Mouse (Mus musculus) T-cell, adult 2 months (primary cell): ENCODE results near the gene Nfkb2.

ENCODE experiments used
- DNase-seq: peaks from one replicate; pipeline ENCODE4 v3.0.0; 2022; ENCODE audit warnings: low spot score

Nfkb2 gene

DNA sequence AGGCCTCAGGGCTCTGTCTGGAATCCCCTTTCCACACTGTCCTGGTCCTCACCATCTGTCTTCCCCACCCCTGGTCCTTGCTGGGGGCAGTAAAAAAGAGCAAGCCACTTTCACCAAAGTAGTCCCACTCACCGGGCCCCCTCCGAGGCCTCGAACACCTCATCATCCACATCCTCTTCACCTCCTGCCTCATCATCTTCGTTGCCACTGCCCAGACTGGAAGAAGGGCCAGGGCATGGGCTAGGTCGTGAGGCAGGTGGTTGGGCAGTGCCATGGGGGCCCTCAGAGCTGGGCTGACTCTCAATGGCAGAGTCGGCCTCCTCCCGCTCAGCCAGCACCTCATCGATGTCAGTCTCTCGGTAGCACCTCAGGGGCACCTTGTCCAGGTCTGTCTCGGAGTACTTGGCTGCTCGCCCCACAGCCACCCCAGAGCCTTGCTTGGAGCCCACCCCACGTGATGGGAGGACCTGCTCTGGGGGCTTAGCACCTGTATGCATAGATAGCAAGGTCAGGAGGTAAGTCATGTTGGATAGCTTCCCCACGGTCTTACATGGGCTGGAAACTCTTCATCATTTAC, 19.0 kb downstream of the Nfkb2 start:
- DNase-seq, result no peak

DNA sequence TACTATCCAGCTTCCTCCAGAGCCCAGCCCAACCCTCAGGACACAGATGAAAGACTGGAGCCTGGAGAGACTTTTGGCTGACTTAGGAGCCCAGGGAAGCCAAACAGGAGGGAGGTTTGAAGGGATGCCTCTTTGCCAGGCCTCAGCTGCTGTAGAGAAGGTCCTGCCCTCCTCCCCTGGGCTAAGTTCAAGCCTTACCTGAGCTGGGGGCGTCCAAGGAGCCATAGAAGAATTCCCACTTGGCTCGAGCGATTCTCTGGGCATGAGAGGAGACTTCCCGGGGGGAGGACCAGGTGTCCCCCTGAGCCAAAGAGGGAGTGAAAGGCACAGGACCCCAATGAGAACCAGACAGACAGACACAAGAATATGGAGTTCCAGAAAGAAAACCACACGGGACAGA, 19.6 kb downstream of the Nfkb2 start:
- DNase-seq, result no peak

DNA sequence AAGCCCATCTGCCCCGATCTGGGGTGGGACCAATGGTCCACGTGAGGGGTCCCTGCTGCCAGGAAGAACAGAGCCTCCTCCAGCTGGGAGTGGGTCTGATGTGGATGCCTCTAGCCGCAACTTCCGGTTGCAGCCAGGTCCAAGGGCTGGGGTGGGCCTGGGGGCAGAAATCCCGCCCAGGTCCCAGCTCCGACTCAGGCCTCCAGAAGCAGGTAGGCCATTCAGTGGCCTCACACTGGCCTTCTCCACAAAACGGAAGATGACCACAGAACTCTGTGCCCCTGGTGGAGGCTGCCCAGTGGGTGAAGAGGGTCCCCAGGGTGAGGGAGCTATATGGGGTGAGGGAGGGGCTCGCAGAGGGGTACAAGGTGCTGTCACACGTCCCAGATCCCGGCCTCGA, 20.2 kb downstream of the Nfkb2 start:
- no peak for DNase-seq

DNA sequence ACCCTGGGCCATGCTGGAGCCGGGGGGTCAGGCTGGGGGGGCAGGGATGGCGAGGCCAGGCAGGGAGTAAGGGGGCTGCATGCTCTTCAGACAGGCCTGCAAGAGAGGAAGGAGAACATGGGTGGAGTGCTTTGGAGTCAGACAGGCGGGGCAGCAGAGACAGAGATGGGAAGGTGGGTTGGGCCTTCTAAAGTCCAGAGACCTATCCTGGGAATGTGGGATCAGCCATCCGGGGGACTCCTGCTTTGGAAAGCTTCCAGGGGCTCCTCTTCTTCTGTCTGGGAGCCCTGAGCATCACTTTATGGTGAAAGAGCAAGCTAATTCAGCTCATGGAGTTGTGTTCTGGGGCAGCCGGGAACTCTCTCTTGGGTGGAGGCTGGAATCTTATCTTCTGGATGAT, 20.8 kb downstream of the Nfkb2 start:
- no peak for DNase-seq

DNA sequence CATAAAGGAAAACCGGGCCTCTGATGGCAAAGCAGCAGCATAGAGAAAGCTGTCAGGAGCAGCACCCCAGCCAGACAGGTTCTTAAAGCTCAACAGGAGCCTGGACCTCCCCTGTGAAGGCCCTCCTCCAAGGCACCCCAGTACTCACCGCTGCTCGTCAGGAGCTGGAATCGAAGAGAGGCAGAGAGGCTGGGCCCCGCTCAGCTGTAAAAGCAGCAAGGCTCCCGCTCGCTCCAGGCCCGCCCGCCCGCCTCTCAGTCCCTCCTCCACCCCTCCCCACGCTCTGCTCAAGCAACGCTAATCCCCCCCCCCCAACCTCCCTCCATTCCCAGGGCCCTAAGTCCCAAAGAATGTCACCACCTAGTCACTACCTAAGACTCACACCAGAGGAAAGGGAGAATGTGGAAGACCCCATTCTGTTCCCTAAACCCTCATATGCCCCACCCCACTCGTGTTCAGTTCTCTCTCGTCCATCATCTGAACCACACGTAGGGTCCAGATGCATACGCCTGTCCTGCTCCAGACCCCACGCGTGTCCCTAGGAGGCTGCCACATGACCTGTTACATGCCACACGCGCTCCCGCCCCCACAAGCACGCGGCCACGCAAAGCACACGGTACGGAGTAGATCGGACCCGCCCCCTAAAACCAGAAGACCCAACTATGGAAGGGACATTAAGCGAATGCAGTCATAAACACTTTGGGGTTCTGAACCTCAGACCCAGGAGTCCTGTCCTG, 22.1 kb downstream of the Nfkb2 start:
- DNase-seq, result no peak

DNA sequence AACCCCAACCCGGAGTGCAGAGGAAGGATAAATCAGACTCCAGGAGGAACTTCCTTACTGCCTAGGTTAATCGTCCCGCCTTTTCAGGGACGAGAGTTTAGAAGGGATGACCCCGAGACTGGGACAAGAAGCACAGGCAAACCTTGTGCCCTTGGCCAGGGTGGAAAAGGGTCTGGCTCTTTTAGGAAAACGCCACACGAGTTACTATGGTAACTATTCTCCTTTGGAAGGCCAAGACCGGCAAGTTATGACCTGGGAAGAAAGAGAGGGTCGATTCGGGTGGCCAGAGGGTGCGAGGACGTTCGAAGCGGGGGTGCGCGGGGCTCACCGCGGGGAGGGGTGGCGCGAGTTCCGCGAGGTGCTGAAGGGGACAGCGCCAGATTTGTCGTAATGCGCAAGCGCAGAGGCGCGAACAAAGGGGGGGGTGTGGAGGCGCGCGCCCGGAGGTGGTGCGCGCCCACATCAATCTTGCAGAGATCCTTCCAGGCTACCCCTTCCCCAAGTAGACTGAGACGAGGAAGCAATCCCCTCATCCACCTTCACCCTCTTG, 22.7 kb downstream of the Nfkb2 start, which contains the start of gene Psd:
Psd (minus strand) TSS at position 401 of the 550 bp plus-strand sequence.
- no peak for DNase-seq

DNA sequence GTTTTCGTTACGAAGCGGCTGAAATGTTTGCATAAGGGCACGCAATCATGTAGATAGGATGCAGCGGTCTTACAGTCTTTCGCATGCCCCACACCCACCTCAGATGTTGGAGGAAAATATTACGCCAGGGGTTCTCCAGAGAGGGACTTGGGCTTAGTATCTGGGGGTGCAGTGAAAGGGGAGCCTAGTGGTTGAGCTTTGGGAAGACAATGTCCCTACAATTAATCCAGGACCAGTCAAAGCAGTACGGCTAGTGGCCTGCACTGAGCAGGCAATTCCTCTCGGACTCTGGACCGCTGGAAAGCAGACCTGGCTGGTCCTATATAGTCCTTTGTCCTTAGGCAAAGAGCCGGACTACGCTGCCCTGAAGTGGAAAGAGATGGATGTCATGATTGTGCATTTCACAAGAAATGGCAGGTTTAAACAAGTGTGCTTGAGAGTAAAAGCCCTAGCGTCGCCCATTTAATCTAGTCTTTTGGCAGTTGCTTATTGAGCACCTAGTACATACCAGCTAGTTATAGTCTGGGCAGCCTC, 23.5 kb downstream of the Nfkb2 start:
- no peak for DNase-seq

DNA sequence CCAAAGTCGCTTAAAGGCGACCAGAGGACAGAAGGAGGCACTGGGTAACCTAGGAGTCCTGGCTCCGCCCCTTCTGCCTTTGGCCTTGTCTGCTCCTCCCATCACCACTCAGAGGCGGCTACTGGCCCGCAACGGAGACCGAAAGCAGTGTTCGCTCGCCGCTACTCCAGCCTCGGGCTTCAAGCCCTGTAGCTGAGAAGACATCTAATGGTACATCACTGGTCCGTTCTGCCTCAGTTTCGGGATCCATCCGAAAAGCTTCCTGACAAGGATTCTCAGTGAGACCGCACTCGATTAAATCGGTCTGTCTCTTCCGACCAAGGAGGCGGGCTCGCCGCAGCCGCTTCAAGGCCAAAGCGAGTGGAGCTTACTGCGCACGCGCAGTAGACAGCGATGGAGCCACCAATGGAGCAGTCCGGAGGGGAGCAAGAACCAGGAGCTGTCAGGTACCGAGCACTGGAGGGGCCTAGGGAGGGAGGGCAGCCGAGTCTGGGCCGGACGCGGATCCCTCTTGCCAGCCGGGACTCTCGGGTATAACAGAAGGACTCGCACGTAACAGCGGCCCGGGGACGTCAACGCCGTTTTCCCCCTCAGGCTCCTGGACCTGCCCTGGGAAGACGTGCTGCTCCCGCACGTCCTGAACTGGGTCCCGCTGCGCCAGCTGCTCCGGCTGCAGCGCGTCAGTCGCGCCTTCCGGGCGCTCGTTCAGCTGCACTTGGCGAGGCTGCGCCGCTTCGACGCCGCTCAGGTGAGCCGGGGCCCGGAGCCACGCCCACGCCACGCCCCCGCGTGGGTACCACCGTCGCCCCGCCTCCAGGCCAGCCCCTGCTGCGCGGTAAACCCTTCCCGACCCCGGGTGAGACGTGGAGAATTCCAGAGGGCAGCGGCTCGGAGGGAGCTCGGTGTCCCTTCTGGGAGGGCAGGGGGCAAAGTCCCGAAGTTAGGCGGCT, 24.2 kb downstream of the Nfkb2 start, which contains the start of gene Fbxl15:
Fbxl15 (plus strand) TSS at position 104 of the 950 bp plus-strand sequence.
- peak; percentile 91 for DNase-seq

DNA sequence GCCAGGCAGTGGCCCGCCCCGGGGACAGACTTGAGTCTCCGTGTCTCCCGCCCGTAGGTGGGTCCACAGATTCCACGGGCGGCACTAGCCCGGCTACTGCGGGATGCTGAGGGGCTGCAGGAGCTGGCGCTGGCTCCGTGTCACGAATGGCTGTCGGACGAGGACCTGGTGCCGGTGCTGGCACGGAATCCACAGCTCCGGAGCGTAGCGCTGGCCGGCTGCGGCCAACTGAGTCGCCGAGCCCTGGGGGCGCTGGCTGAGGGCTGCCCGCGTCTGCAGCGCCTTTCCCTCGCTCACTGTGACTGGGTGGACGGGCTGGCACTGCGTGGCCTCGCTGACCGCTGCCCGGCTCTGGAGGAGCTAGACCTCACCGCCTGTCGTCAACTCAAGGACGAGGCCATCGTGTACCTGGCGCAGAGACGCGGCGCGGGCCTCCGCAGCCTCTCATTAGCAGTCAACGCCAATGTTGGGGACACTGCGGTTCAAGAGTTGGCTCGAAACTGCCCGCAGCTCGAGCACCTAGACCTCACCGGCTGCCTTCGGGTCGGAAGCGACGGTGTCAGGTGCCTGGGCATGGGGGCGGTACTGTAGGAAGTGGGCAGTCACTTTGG, 25.0 kb downstream of the Nfkb2 start:
- DNase-seq, result peak; percentile 28

DNA sequence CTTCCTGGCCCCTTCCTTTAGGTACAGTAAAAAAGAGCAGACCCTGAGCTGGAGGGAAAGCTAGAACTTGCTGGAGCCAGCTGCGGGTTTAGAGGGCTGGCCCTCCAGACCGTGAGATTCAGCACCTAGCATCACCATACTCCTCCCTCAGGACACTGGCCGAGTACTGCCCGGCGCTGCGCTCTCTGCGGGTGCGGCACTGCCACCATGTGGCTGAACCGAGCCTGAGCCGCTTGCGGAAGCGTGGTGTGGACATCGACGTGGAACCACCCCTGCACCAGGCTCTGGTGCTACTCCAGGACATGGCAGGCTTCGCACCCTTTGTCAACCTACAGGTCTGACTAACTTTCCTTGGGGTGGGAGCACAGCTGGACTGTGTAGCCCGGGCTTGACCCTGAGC, 25.8 kb downstream of the Nfkb2 start:
- DNase-seq, result peak; percentile 37

DNA sequence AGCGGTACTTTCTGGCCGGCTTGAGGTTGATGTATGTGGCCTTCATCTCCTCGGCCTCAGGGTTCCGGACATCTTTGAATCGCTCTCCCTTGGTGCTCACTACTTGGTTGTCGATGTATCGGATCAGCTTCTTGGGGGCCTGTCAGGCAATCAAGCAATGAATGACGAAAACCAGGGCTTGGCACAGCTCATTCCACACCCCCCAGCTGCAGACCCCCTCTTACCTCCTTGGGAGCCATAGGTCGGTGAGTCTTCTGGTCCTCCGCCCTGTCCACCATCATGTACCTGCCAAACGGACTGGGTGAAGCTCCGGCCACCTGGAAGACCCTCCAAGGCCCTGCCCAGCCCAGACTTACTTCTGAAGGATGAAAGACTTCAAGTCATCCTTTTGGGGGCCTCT, 26.6 kb downstream of the Nfkb2 start:
- no peak for DNase-seq

DNA sequence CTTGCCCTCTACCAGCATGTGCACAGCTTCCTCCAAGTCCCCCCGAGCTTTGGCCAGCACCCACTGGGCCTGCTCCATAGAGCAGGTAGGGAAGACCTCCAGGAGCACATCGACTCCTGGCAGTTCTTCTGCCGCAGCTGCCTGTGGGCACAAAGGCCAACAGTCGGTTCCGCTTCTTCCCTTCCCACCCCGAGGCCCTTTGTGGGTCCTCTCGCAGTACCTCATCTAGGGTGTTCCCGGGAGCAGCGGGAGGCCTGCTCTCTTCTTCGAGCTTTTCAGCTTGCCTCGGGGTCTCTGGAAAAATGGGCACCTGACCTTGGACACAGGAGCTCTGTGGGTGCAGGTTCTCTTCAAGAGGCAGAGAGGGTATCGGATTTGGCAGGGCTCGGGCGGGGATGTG, 27.2 kb downstream of the Nfkb2 start:
- DNase-seq, result no peak

DNA sequence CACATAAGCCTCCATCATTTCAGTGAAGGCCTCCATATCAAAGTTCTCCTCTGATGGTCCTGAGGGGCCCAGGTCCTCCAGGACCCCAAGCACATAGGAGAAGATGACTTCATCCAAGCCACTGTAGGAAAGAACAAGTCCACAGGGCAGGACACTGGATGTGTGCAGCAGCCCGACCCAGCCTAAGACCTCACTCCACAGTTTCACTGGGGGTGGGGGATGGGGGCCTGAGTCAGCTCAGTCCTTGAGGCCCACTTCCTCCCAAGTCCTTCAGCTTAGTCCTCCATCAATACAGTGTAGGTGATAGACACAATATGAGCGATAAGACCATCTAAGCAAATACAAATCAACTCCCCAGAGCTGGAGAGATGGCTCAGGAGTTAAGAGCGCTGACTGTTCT, 27.8 kb downstream of the Nfkb2 start:
- no peak for DNase-seq

DNA sequence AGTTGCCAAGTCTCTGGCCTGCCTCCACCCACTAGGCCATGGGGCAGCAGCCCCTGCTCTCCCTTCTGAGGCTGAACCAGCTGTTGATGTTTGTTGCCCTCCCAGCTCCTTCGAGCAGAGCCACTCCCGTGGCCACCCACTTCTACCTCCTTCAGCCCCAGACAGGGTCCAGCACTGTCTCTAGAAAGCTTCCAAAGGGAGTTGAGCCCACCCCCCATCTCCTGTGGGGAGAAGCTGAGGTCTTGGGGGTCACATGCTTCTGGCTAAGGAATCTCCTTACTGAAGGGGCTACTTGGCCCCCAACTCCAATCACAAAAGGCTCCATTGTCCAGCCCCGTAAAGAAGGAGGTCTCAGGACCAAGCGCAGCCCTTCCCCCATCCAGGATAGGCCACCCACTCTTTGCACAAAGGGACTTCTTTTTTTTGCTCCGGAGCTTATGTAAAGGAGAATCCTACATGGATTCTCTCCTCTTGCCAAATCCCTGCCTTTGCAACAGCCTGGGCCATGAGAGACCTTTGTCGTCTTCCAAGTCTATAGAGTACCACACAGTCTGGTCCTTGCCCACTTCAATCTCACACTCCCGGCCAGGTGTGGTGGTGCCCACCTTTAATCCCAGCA, 28.7 kb downstream of the Nfkb2 start:
- DNase-seq, result no peak

DNA sequence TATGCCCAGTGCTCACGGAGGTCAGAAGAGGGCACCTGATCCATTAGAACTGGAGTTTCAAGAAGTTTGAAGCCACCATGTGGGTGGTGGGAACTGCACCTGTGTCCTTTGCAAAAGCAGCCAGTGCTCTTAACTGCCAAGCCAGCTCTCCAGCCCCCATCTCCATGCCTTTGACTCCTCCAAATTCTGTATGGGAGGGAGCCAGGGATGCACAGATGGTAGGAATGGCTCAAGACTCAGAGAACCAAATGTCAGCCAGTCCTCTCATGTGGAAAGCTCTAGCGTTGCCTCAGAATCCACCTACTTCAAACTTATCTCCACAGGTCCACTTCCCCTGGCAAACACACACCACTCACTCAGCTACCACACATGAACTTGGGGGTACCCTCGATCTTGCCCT, 29.8 kb downstream of the Nfkb2 start:
- no peak for DNase-seq

DNA sequence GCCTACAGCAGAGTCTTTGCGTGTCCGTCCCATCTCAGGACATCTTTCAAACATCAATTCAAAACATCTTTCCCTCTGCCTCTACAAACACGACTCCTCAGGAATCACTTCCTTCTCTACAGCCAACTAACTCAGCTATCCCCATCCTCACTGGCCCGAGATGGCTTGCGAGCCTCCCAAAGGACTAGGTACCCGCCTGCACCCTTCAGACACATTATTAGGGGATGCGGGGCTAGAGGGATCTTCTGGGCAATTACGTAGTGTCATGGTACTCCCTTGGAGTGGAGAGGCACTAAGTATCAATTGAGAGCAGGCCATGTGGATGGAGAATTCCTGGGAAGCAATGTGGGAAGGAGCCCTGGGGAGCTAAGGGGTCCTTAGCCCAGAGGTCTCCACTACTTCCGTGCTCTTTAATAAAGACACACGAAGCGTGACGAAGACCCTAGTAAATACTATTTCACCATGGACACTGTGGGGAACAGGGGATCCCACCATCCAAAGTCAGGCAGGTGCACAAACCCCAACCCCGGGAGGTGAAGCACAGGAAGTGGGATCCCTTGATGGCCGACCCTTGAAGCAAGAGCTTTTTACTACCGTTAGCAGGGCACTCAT, 33.7 kb downstream of the Nfkb2 start:
- DNase-seq, result no peak

DNA sequence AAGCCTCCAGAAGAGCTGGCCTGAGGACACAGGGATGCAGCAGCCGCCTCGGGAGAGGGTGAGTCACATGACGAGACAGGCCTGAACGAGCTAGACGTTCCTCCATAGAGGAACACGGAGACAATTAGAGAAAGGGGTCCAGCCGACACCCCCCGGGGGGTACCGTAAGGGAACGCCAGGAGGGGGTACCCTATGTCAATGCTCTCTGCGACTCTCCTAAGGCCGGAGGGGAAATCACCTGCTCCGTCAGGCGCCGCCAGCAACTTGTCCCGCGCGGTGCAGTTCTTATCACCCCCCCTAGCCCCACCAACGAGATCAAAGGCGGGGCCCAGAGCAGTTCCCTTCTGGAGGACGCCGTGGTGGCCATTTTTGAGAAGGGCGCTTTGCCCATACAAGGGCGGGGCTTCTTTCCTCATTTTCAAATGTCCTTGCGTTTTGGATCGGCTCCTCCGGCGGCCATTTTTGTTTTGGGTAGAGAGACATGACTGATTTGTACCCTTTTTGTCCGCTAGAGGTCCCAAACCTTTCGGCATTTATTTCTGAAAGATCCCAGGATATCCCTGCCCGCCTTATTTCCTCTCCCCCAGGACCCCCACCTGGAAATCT, 34.3 kb downstream of the Nfkb2 start, which contains the start of gene Cuedc2:
Cuedc2 (minus strand) TSS at position 372 of the 606 bp plus-strand sequence.
- DNase-seq, result peak; percentile 89

DNA sequence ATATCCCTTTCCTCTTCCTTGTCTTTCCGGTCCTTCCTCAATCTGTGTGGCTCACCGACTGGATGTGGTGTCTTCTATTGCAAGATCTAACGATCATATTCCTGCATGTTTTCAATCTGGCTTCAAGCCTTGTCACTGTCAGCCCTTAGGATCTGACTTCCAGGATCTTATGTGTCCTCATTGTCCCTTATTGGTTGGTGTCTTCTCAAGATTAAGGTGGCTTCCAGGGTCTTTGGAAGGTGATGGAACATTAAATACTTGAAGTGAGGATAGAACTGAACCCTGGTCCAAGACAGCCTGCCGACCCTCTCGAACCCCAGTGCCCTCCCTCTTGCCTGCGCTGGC, 34.8 kb downstream of the Nfkb2 start:
- no peak for DNase-seq

DNA sequence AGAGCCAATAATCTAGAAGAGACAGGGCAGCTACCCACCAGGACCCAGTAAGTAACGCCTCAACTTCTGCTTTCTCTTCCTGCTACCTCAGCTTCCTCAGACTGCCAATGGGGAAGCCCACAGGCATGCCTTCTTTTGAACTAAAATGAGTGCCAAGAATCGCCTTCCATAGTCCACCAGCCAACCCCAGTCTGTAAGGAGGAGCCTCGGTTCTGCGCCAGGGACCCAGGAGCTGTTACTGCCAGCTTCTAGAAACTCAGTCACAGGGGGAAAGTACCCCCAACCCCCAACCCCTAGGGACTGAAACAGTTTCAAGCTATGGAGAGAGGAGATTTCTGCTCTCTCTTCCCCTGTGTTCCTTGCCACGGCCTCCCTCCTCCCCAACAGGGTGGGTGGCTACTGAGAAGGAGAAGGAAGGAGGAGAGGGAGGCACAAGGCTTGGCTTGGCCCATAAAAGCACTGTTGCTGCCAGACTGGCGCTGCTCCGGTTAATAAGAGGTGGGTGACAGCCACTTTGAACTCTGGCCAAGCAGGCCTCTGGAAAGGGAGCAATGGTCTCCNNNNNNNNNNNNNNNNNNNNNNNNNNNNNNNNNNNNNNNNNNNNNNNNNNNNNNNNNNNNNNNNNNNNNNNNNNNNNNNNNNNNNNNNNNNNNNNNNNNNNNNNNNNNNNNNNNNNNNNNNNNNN, 35.3 kb downstream of the Nfkb2 start:
- DNase-seq, result no peak
